Comparison of ENCODE assay signal across 10 mouse cellular contexts in the genomic region with DNA sequence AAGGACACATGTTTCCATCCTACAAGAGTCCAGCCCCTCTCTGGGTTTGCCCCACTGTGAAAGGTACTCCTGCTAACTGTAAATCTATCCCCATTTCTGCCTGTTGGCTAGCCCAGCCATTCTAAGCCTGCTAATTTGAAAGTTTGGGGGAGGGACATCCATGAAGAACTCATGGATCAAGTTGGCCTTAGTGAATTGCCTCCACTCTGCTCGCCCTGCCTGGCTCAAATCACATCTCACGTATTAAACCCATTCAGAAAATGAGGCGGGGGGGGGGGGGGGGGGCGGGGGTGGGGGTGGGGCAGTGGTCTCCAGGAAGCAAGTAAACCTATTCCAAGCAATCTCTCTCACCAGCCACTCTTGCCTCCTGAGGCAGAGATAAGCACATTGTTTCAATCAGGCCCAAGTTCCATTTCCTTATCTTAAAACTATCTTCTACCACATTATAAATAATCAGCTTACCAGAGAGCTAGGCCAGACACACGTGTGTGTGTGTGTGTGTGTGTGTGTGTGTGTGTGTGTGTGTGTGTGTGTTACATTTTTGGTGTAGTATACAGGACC.
"Had no signal": no experiment of that assay in that cellular context is flagged by ENCODE, and none has a peak within 500 bp of the region (broad histone marks: within the 10 kb centered on the region; RNA-seq: fewer than 3 reads in every experiment).

No protein-coding gene starts in this region.

- H3K9me3 ChIP-seq: liver, embryonic 15.5 days; midbrain, embryonic 13.5 days; stomach, embryonic 15.5 days had no signal

- DNase-seq: kidney, adult 18-20 months; kidney, postnatal 10 days; kidney, postnatal 4 days; right cerebral cortex, postnatal 14 days; thymus, postnatal 36 days had no signal

- H3K27ac ChIP-seq: layer of hippocampus, adult 2 months; liver, embryonic 15.5 days; midbrain, embryonic 13.5 days; stomach, embryonic 15.5 days had no signal

- H3K36me3 ChIP-seq: liver, embryonic 15.5 days; midbrain, embryonic 13.5 days; stomach, embryonic 15.5 days had no signal

- H3K4me2 ChIP-seq: liver, embryonic 11.5 days; liver, embryonic 15.5 days; midbrain, embryonic 13.5 days; stomach, embryonic 15.5 days had no signal

- H3K27me3 ChIP-seq: liver, embryonic 15.5 days; midbrain, embryonic 13.5 days; stomach, embryonic 15.5 days had no signal

- H3K9ac ChIP-seq: liver, embryonic 15.5 days; midbrain, embryonic 13.5 days; stomach, embryonic 15.5 days had no signal

- ATAC-seq: midbrain, embryonic 13.5 days had no signal

- H3K4me1 ChIP-seq: liver, embryonic 15.5 days; stomach, embryonic 15.5 days had no signal

- H3K4me3 ChIP-seq: layer of hippocampus, adult 2 months; liver, embryonic 15.5 days; midbrain, embryonic 13.5 days; stomach, embryonic 15.5 days had no signal
